Mouse (Mus musculus) CH12.LX (cell line): Measurements from ENCODE around the gene Gm21970. TPM values are rescaled to one million over a fixed set of nuclear protein-coding genes. Genes with fewer than 3 reads are reported as not detected.

ENCODE experiments used
- DNase-seq: peaks from one replicate; pipeline ENCODE4 v3.0.0-alpha.2; 2013; ENCODE audit errors: extremely low read depth
- H3K27ac ChIP-seq: 2 replicates; pipeline ENCODE4 v1.5.1; 2012; ENCODE audit warnings: low read depth, mild to moderate bottlenecking, control low read depth, moderate library complexity; ENCODE audit not compliant: insufficient read depth
- H3K27me3 ChIP-seq: replicated peaks from 2 replicates; pipeline ENCODE3; 2012; ENCODE audit warnings: inconsistent platforms
- H3K36me3 ChIP-seq, 2 experiments: replicated peaks in 1 of 2; 2 replicates each; pipeline versions ENCODE3 to v1.6.1; 2012; ENCODE audit warnings: inconsistent platforms in 1 of 2, low read length in 1 of 2, mild to moderate bottlenecking in 1 of 2, mixed read lengths in 1 of 2, moderate library complexity in 1 of 2; ENCODE audit not compliant: control insufficient read depth in 1 of 2, insufficient read depth in 1 of 2
- H3K4me1 ChIP-seq, 2 experiments: 2 replicates each; pipeline ENCODE4 v1.6.1; 2012; ENCODE audit warnings: inconsistent platforms in 1 of 2, moderate library complexity in 1 of 2; ENCODE audit not compliant: insufficient read depth in 2 of 2, control insufficient read depth in 1 of 2
- H3K4me2 ChIP-seq: 2 replicates; pipeline ENCODE4 v1.6.1; 2012; ENCODE audit warnings: low read depth, mild to moderate bottlenecking, control low read depth; ENCODE audit not compliant: poor library complexity, insufficient read depth, severe bottlenecking
- H3K4me3 ChIP-seq, 3 experiments: fragments of 150-350 bp in 1 of 3; sonication (generic) in 1 of 3; replicated peaks in 1 of 3; 2 replicates each; pipeline versions ENCODE3 to v1.5.1; 2011 to 2012; ENCODE audit warnings: low read depth in 2 of 3, low read length in 2 of 3, mild to moderate bottlenecking in 2 of 3, moderate library complexity in 2 of 3, control low read depth in 1 of 3, improper control_type of control experiment in 1 of 3, inconsistent platforms in 1 of 3, mixed read lengths in 1 of 3; ENCODE audit not compliant: poor library complexity in 1 of 3
- H3K79me2 ChIP-seq: replicated peaks from 2 replicates; pipeline ENCODE4 v1.6.1; 2012; ENCODE audit warnings: mild to moderate bottlenecking, moderate library complexity; ENCODE audit not compliant: control insufficient read depth, poor library complexity, insufficient read depth, severe bottlenecking; ENCODE audit errors: extremely low read depth
- H3K9ac ChIP-seq: 2 replicates; pipeline ENCODE4 v1.6.1; 2012; ENCODE audit warnings: low read depth, mild to moderate bottlenecking, control low read depth, moderate library complexity; ENCODE audit not compliant: insufficient read depth
- H3K9me3 ChIP-seq: replicated peaks from 2 replicates; pipeline ENCODE3; 2012; ENCODE audit warnings: low read length, inconsistent platforms, mixed read lengths
- BHLHE40 ChIP-seq: IDR thresholded peaks from 2 replicates; pipeline ENCODE4 v1.6.1; 2011; ENCODE audit warnings: mild to moderate bottlenecking, low read depth, low read length, improper control_type of control experiment
- CHD1 ChIP-seq: IDR thresholded peaks from 2 replicates; pipeline ENCODE4 v1.6.1; 2012; ENCODE audit warnings: low read depth, low read length, improper control_type of control experiment, inconsistent platforms
- CHD2 ChIP-seq: IDR thresholded peaks from 2 replicates; pipeline ENCODE4 v1.6.1; 2011; ENCODE audit warnings: low read length, improper control_type of control experiment
- CTCF ChIP-seq, 2 experiments: IDR thresholded peaks in 1 of 2; conservative IDR thresholded peaks in 1 of 2; 2 replicates each; pipeline ENCODE4 v1.5.1; 2011 to 2012; ENCODE audit warnings: low read depth in 2 of 2, low read length in 2 of 2, improper control_type of control experiment in 1 of 2, inconsistent platforms in 1 of 2, mild to moderate bottlenecking in 1 of 2, moderate library complexity in 1 of 2
- E2F4 ChIP-seq: IDR thresholded peaks from 2 replicates; pipeline ENCODE4 v1.6.1; 2011; ENCODE audit warnings: low read depth, low read length, improper control_type of control experiment; ENCODE audit not compliant: insufficient replicate concordance
- ELF1 ChIP-seq: IDR thresholded peaks from 2 replicates; pipeline ENCODE4 v1.6.1; 2014; ENCODE audit warnings: low read depth, mild to moderate bottlenecking, inconsistent platforms, low read length, improper control_type of control experiment
- EP300 ChIP-seq: IDR thresholded peaks from 2 replicates; pipeline ENCODE4 v1.6.1; 2011; ENCODE audit warnings: low read length, improper control_type of control experiment
- ETS1 ChIP-seq: conservative IDR thresholded peaks from 2 replicates; pipeline ENCODE4 v1.6.1; 2012; ENCODE audit warnings: low read depth, mild to moderate bottlenecking, inconsistent platforms, low read length, improper control_type of control experiment, moderate library complexity
- GABPA ChIP-seq: IDR thresholded peaks from 2 replicates; pipeline ENCODE4 v1.6.1; 2012; ENCODE audit warnings: low read depth, low read length, improper control_type of control experiment, inconsistent platforms; ENCODE audit not compliant: insufficient replicate concordance
- HCFC1 ChIP-seq: IDR thresholded peaks from 2 replicates; pipeline ENCODE4 v1.6.1; 2012; ENCODE audit warnings: low read depth, mild to moderate bottlenecking, inconsistent platforms, low read length, improper control_type of control experiment
- IRF4 ChIP-seq: IDR thresholded peaks from 2 replicates; pipeline ENCODE4 v1.6.1; 2014; ENCODE audit warnings: low read depth, mild to moderate bottlenecking, inconsistent platforms, low read length, improper control_type of control experiment
- JUN ChIP-seq: IDR thresholded peaks from 2 replicates; pipeline ENCODE4 v1.6.1; 2011; ENCODE audit warnings: low read depth, mild to moderate bottlenecking, low read length, improper control_type of control experiment, moderate library complexity; ENCODE audit not compliant: insufficient read depth
- JUND ChIP-seq: conservative IDR thresholded peaks from 2 replicates; pipeline ENCODE4 v1.6.1; 2011; ENCODE audit warnings: low read depth, low read length, improper control_type of control experiment
- KAT2A ChIP-seq: IDR thresholded peaks from 2 replicates; pipeline ENCODE4 v1.6.1; 2012; ENCODE audit warnings: low read length, improper control_type of control experiment, inconsistent platforms; ENCODE audit not compliant: insufficient replicate concordance
- MAFK ChIP-seq: IDR thresholded peaks from 2 replicates; pipeline ENCODE4 v1.6.1; 2011; ENCODE audit warnings: low read length, improper control_type of control experiment; ENCODE audit not compliant: insufficient replicate concordance
- MAX ChIP-seq: IDR thresholded peaks from 2 replicates; pipeline ENCODE4 v1.6.1; 2011; ENCODE audit warnings: low read length, improper control_type of control experiment
- MAZ ChIP-seq: IDR thresholded peaks from 2 replicates; pipeline ENCODE4 v1.6.1; 2012; ENCODE audit warnings: low read depth, mild to moderate bottlenecking, inconsistent platforms, low read length, improper control_type of control experiment, moderate library complexity
- MEF2A ChIP-seq: IDR thresholded peaks from 2 replicates; pipeline ENCODE4 v1.6.1; 2014; ENCODE audit warnings: low read depth, mild to moderate bottlenecking, inconsistent platforms, low read length, improper control_type of control experiment, borderline replicate concordance
- MXI1 ChIP-seq: IDR thresholded peaks from 2 replicates; pipeline ENCODE4 v1.6.1; 2011; ENCODE audit warnings: mild to moderate bottlenecking, low read depth, low read length, improper control_type of control experiment
- MYC ChIP-seq: IDR thresholded peaks from 2 replicates; pipeline ENCODE4 v1.6.1; 2011; ENCODE audit warnings: low read depth, mild to moderate bottlenecking, improper control_type of control experiment, low read length
- NELFE ChIP-seq: IDR thresholded peaks from 2 replicates; pipeline ENCODE4 v1.6.1; 2011; ENCODE audit warnings: low read depth, low read length, improper control_type of control experiment
- NRF1 ChIP-seq: IDR thresholded peaks from 2 replicates; pipeline ENCODE4 v1.6.1; 2014; ENCODE audit warnings: low read depth, mild to moderate bottlenecking, inconsistent platforms, low read length, improper control_type of control experiment, moderate library complexity
- PAX5 ChIP-seq: IDR thresholded peaks from 2 replicates; pipeline ENCODE4 v1.6.1; 2012; ENCODE audit warnings: low read length, inconsistent platforms, mixed read lengths
- POLR2A ChIP-seq: IDR thresholded peaks from 2 replicates; pipeline ENCODE4 v1.6.1; 2011; ENCODE audit warnings: low read depth, mild to moderate bottlenecking, improper control_type of control experiment, low read length
- POLR2AphosphoS2 ChIP-seq: IDR thresholded peaks from 2 replicates; pipeline ENCODE4 v1.6.1; 2011; ENCODE audit warnings: low read depth, low read length, improper control_type of control experiment
- RAD21 ChIP-seq: IDR thresholded peaks from 2 replicates; pipeline ENCODE4 v1.6.1; 2011; ENCODE audit warnings: low read depth, mild to moderate bottlenecking, low read length, improper control_type of control experiment, moderate library complexity
- RCOR1 ChIP-seq: conservative IDR thresholded peaks from 2 replicates; pipeline ENCODE4 v1.6.1; 2012; ENCODE audit warnings: low read depth, mild to moderate bottlenecking, inconsistent platforms, low read length, improper control_type of control experiment
- SIN3A ChIP-seq: IDR thresholded peaks from 2 replicates; pipeline ENCODE4 v1.6.1; 2012; ENCODE audit warnings: low read length, improper control_type of control experiment, inconsistent platforms
- SMC3 ChIP-seq: IDR thresholded peaks from 2 replicates; pipeline ENCODE4 v1.6.1; 2011; ENCODE audit warnings: low read depth, low read length, improper control_type of control experiment
- TBP ChIP-seq: conservative IDR thresholded peaks from 2 replicates; pipeline ENCODE4 v1.6.1; 2011; ENCODE audit warnings: low read depth, low read length, improper control_type of control experiment
- TCF12 ChIP-seq: IDR thresholded peaks from 2 replicates; pipeline ENCODE4 v1.6.1; 2014; ENCODE audit warnings: low read depth, mild to moderate bottlenecking, inconsistent platforms, low read length, improper control_type of control experiment
- UBTF ChIP-seq: IDR thresholded peaks from 2 replicates; pipeline ENCODE4 v1.6.1; 2012; ENCODE audit warnings: low read depth, mild to moderate bottlenecking, inconsistent platforms, low read length, improper control_type of control experiment, moderate library complexity
- USF1 ChIP-seq: IDR thresholded peaks from 2 replicates; pipeline ENCODE4 v1.6.1; 2014; ENCODE audit warnings: low read depth, mild to moderate bottlenecking, inconsistent platforms, low read length, improper control_type of control experiment
- USF2 ChIP-seq: conservative IDR thresholded peaks from 2 replicates; pipeline ENCODE4 v1.6.1; 2011; ENCODE audit warnings: low read depth, low read length, improper control_type of control experiment
- ZC3H11A ChIP-seq: IDR thresholded peaks from 2 replicates; pipeline ENCODE4 v1.6.1; 2012; ENCODE audit warnings: low read depth, mild to moderate bottlenecking, inconsistent platforms, low read length, improper control_type of control experiment
- ZKSCAN1 ChIP-seq: IDR thresholded peaks from 2 replicates; pipeline ENCODE4 v1.6.1; 2012; ENCODE audit warnings: low read depth, inconsistent platforms, low read length, improper control_type of control experiment, borderline replicate concordance
- ZMIZ1 ChIP-seq: IDR thresholded peaks from 2 replicates; pipeline ENCODE4 v1.6.1; 2012; ENCODE audit warnings: low read depth, mild to moderate bottlenecking, inconsistent platforms, low read length, improper control_type of control experiment
- ZNF384 ChIP-seq: IDR thresholded peaks from 2 replicates; pipeline ENCODE4 v1.6.1; 2012; ENCODE audit warnings: low read depth, low read length, improper control_type of control experiment, inconsistent platforms
- dilution Hi-C: fragments of 300-500 bp; cut with MboI; formaldehyde crosslinking; loops from 2 replicates; pipeline ENCODE4 v1.14.3; 2020; ENCODE audit warnings: low sequenced_read_pairs; ENCODE audit not compliant: extremely low pct_unique_long_range_greater_than_20kb, extremely low pct_ligation_motif_present
- in situ Hi-C: fragments of 300-500 bp; cut with MboI; formaldehyde crosslinking; loops from 3 replicates; pipeline ENCODE4 v1.14.3; 2019; ENCODE audit warnings: low sequenced_read_pairs, low pct_ligation_motif_present, low pct_unique_long_range_greater_than_20kb, mixed read lengths
- polyA plus RNA-seq: library from polyadenylated mRNA; unstranded; fragments of >175 nt; gene quantifications from 2 replicates; pipeline ENCODE4 v1.2.1, GENCODE M21; 2012; ENCODE audit warnings: low read depth; ENCODE audit not compliant: insufficient read length
- total RNA-seq, 2 experiments: library from RNA; depleted of rRNA; stranded (reverse); fragments of 300-350 nt in 1 of 2; fragments of >200 nt in 1 of 2; gene quantifications; 2 replicates each; pipeline ENCODE4 v1.2.3; 2012 to 2014

Gene Gm21970
- total and polyA plus RNA-seq, 3 experiments: not detected

GRCm38 (mm10) chr16:91398030-91398429 is 6.5 kb downstream of the Gm21970 start:
- Histone ChIP-seq H3K4me3 (peak overlapping the region in 1 of 3 experiments; percentile 10), H3K4me1 (peaks cover 8 to 59% of the 10 kb centered on the region in 2 experiments; a peak in 3 of 4 replicates), H3K27ac (peak overlapping the region; percentile 83), H3K9me3 (no peaks in the 10 kb centered on the region), H3K27me3 (no peaks in the 10 kb centered on the region), H3K4me2 (peak overlapping the region; percentile 57), H3K9ac (peak overlapping the region; percentile 28; the same call in 1 of the 2 replicates), H3K79me2 (no peaks in the 10 kb centered on the region), H3K36me3 (peaks cover 24 to 71% of the 10 kb centered on the region in 2 experiments)
- dilution Hi-C loops: no loop called here
- peak; percentile 89 for DNase-seq
- in situ Hi-C loops: no loop called here
- no peak for TF ChIP-seq KAT2A
- peak; percentile 51; the same call in 1 of the 2 replicates for TF ChIP-seq POLR2A
- TF ChIP-seq CHD2: 0 out of 2 replicates have a peak, but pooled peaks have one; percentile 35
- TF ChIP-seq HCFC1: peak; percentile 41
- TF ChIP-seq MEF2A: peak; percentile 83
- no peak for TF ChIP-seq SMC3
- no peak for TF ChIP-seq E2F4
- peak; percentile 52; the same call in 1 of the 2 replicates for TF ChIP-seq POLR2AphosphoS2
- TF ChIP-seq IRF4: peak; percentile 84
- TF ChIP-seq RAD21: no peak
- no peak for TF ChIP-seq GABPA
- peak; percentile 70; the same call in 1 of the 2 replicates for TF ChIP-seq MXI1
- TF ChIP-seq RCOR1: 0 out of 2 replicates have a peak, but pooled peaks have one; percentile 33
- no peak for TF ChIP-seq ZKSCAN1
- TF ChIP-seq ZNF384: no peak
- TF ChIP-seq ZMIZ1: peak; percentile 29; the same call in 1 of the 2 replicates
- peak; percentile 50; the same call in 1 of the 2 replicates for TF ChIP-seq ELF1
- no peak for TF ChIP-seq UBTF
- TF ChIP-seq TBP: 0 out of 2 replicates have a peak, but pooled peaks have one; percentile 39
- no peak for TF ChIP-seq USF1
- TF ChIP-seq ZC3H11A: no peak
- peak; percentile 71 for TF ChIP-seq MAZ
- TF ChIP-seq CHD1: peak; percentile 60; the same call in 1 of the 2 replicates
- peak; percentile 98 for TF ChIP-seq ETS1
- peak; percentile 89 for TF ChIP-seq BHLHE40
- peak; percentile 84 for TF ChIP-seq JUN
- peak; percentile 81; the same call in 1 of the 2 replicates for TF ChIP-seq JUND
- no peak; the same call in none of the 2 replicates for TF ChIP-seq SIN3A
- TF ChIP-seq TCF12: peak; percentile 66; the same call in 1 of the 2 replicates
- TF ChIP-seq EP300: peak; percentile 84
- no peak for TF ChIP-seq CTCF (conservative IDR thresholded peaks at IDR 0.05 in 1 of 2, IDR thresholded peaks at IDR 0.05 in 1 of 2; ENCODE audit: low read depth in 2 of 2, low read length in 2 of 2)
- TF ChIP-seq PAX5: no peak
- TF ChIP-seq MAFK: no peak
- TF ChIP-seq MYC: no peak; the same call in 1 of the 2 replicates
- TF ChIP-seq NELFE: no peak; the same call in 1 of the 2 replicates
- TF ChIP-seq USF2: no peak
- peak; percentile 81 for TF ChIP-seq MAX
- peak; percentile 25; the same call in 1 of the 2 replicates for TF ChIP-seq NRF1
